Mouse (Mus musculus) kidney, adult 2 months (tissue): ENCODE results near the gene Gm21190.

ENCODE experiments used
- CTCF ChIP-seq: fragments of 200-500 bp; conservative IDR thresholded peaks from 2 replicates; pipeline ENCODE4 v1.5.1; 2011; ENCODE audit warnings: low read depth, mild to moderate bottlenecking, control low read depth, low read length, moderate library complexity, mixed read lengths; ENCODE audit not compliant: insufficient read depth, insufficient read length
- POLR2A ChIP-seq: fragments of 200-500 bp; IDR thresholded peaks from one replicate; pipeline ENCODE4 v1.6.1; 2011; ENCODE audit warnings: low read depth, low read length, control low read depth

- no peak for TF ChIP-seq CTCF
- no peak for TF ChIP-seq POLR2A
Measured at GRCm38 (mm10) chr5:15488743-15489142, 40.3 kb downstream of the Gm21190 start.
